Mouse (Mus musculus): Measurements from ENCODE around the gene Fmnl1. TPM values are rescaled to one million over a fixed set of nuclear protein-coding genes. Genes with fewer than 3 reads are reported as not detected.
A peak's percentile ranks its signal among the peaks of the same experiment; 100 is the strongest.
"Not testable (repeated sequence)": the region's sequence is repeated elsewhere in the genome, so short reads cannot be mapped to it uniquely, and the experiment has no call there.

The Fmnl1 gene
- polyA plus RNA-seq, 1 experiment from 2014 or later: 7.6 TPM

- Histone ChIP-seq H3K4me3 (ENCODE audit: low read length) (no peak overlapping the region), H3K36me3 (ENCODE audit: control insufficient read depth, insufficient read depth, low read length) (peaks cover 12% of the 10 kb centered on the region), H3K9ac (ENCODE audit: low read depth, low read length) (no peak overlapping the region), H3K27ac (ENCODE audit: low read depth, low read length) (no peak overlapping the region), H3K4me1 (ENCODE audit: control insufficient read depth, insufficient read depth, low read depth, low read length) (peaks cover 5% of the 10 kb centered on the region; the same call in 1 of the 2 replicates), H3K4me2 (ENCODE audit: low read length) (no peak overlapping the region), H3K9me3 (ENCODE audit: control insufficient read depth, low read length) (no peaks in the 10 kb centered on the region), H3K27me3 (replicated peaks; ENCODE audit: control insufficient read depth, insufficient read depth, low read length) (no peaks in the 10 kb centered on the region)
- WGBS: 93% methylated on average over 6 of the region's 6 CpGs
- ATAC-seq: no peak
Observed at GRCm38 (mm10) chr11:103221437-103221836, 50.5 kb downstream of the Fmnl1 start.

GRCm38 (mm10) chr11:103222718-103223117 is 51.8 kb downstream of the Fmnl1 start:
- not testable (repeated sequence) for H3K9me3 ChIP-seq (ENCODE audit: control insufficient read depth, low read length); H3K4me1 ChIP-seq (ENCODE audit: control insufficient read depth, insufficient read depth, low read depth, low read length); H3K27me3 ChIP-seq (replicated peaks; ENCODE audit: control insufficient read depth, insufficient read depth, low read length); H3K4me2 ChIP-seq (ENCODE audit: low read length); H3K9ac ChIP-seq (ENCODE audit: low read depth, low read length); ATAC-seq; H3K4me3 ChIP-seq (ENCODE audit: low read length); H3K27ac ChIP-seq (ENCODE audit: low read depth, low read length)
- H3K36me3 ChIP-seq (ENCODE audit: control insufficient read depth, insufficient read depth, low read length): peaks cover 19% of the 10 kb centered on the region
- WGBS: 97% methylated on average over 4 of the region's 4 CpGs

GRCm38 (mm10) chr11:103223444-103223843 is 52.5 kb downstream of the Fmnl1 start:
- no peaks in the 10 kb centered on the region for H3K27me3 ChIP-seq (replicated peaks; ENCODE audit: control insufficient read depth, insufficient read depth, low read length)
- peaks cover 19% of the 10 kb centered on the region for H3K36me3 ChIP-seq (ENCODE audit: control insufficient read depth, insufficient read depth, low read length)
- H3K27ac ChIP-seq (ENCODE audit: low read depth, low read length): no peak overlapping the region
- no peak overlapping the region for H3K4me3 ChIP-seq (ENCODE audit: low read length)
- H3K4me2 ChIP-seq (ENCODE audit: low read length): no peak overlapping the region
- no peak overlapping the region for H3K9ac ChIP-seq (ENCODE audit: low read depth, low read length)
- ATAC-seq: no peak
- H3K4me1 ChIP-seq (ENCODE audit: control insufficient read depth, insufficient read depth, low read depth, low read length): peaks cover 2% of the 10 kb centered on the region; the same call in 1 of the 2 replicates
- 94% methylated on average over 10 of the region's 10 CpGs for WGBS
- H3K9me3 ChIP-seq (ENCODE audit: control insufficient read depth, low read length): no peaks in the 10 kb centered on the region

GRCm38 (mm10) chr11:103223951-103224456 is 53.1 kb downstream of the Fmnl1 start:
- no peaks in the 10 kb centered on the region for H3K27me3 ChIP-seq (replicated peaks; ENCODE audit: control insufficient read depth, insufficient read depth, low read length)
- H3K4me2 ChIP-seq (ENCODE audit: low read length): no peak overlapping the region
- H3K9ac ChIP-seq (ENCODE audit: low read depth, low read length): no peak overlapping the region
- H3K36me3 ChIP-seq (ENCODE audit: control insufficient read depth, insufficient read depth, low read length): peaks cover 19% of the 10 kb centered on the region
- no peak overlapping the region for H3K27ac ChIP-seq (ENCODE audit: low read depth, low read length)
- no peaks in the 10 kb centered on the region for H3K9me3 ChIP-seq (ENCODE audit: control insufficient read depth, low read length)
- H3K4me1 ChIP-seq (ENCODE audit: control insufficient read depth, insufficient read depth, low read depth, low read length): no peaks in the 10 kb centered on the region
- ATAC-seq: no peak
- no peak overlapping the region for H3K4me3 ChIP-seq (ENCODE audit: low read length)
- whole genome bisulfite sequencing: 65% methylated on average over 18 of the region's 18 CpGs

GRCm38 (mm10) chr11:103229608-103230007 is 58.7 kb downstream of the Fmnl1 start:
- Histone ChIP-seq H3K4me1 (ENCODE audit: control insufficient read depth, insufficient read depth, low read depth, low read length) (no peaks in the 10 kb centered on the region), H3K27ac (ENCODE audit: low read depth, low read length) (no peak overlapping the region), H3K4me2 (ENCODE audit: low read length) (no peak overlapping the region), H3K4me3 (ENCODE audit: low read length) (no peak overlapping the region), H3K9ac (ENCODE audit: low read depth, low read length) (no peak overlapping the region), H3K9me3 (ENCODE audit: control insufficient read depth, low read length) (no peaks in the 10 kb centered on the region), H3K36me3 (ENCODE audit: control insufficient read depth, insufficient read depth, low read length) (peaks cover 20% of the 10 kb centered on the region; the same call in 1 of the 2 replicates), H3K27me3 (replicated peaks; ENCODE audit: control insufficient read depth, insufficient read depth, low read length) (no peaks in the 10 kb centered on the region)
- ATAC-seq: no peak
- 100% methylated on average over 2 of the region's 2 CpGs for WGBS

- Histone ChIP-seq H3K27ac (ENCODE audit: low read depth, low read length) (no peak overlapping the region), H3K9me3 (ENCODE audit: control insufficient read depth, low read length) (no peaks in the 10 kb centered on the region), H3K27me3 (replicated peaks; ENCODE audit: control insufficient read depth, insufficient read depth, low read length) (no peaks in the 10 kb centered on the region), H3K9ac (ENCODE audit: low read depth, low read length) (no peak overlapping the region), H3K36me3 (ENCODE audit: control insufficient read depth, insufficient read depth, low read length) (peaks cover 16% of the 10 kb centered on the region; the same call in 1 of the 2 replicates), H3K4me3 (ENCODE audit: low read length) (no peak overlapping the region), H3K4me2 (ENCODE audit: low read length) (no peak overlapping the region), H3K4me1 (ENCODE audit: control insufficient read depth, insufficient read depth, low read depth, low read length) (no peaks in the 10 kb centered on the region; the same call in 1 of the 2 replicates)
- no peak; the same call in 1 of the 2 replicates for ATAC-seq
- WGBS: 88% methylated on average over 19 of the region's 19 CpGs
Observed at GRCm38 (mm10) chr11:103230626-103231025, 59.7 kb downstream of the Fmnl1 start.

GRCm38 (mm10) chr11:103231367-103231766 is 60.5 kb downstream of the Fmnl1 start:
- no peaks in the 10 kb centered on the region; the same call in 1 of the 2 replicates for H3K4me1 ChIP-seq (ENCODE audit: control insufficient read depth, insufficient read depth, low read depth, low read length)
- WGBS: 94% methylated on average over 7 of the region's 7 CpGs

GRCm38 (mm10) chr11:103232966-103233365 is 62.1 kb downstream of the Fmnl1 start:
- Histone ChIP-seq H3K4me1 (ENCODE audit: control insufficient read depth, insufficient read depth, low read depth, low read length) (no peaks in the 10 kb centered on the region; the same call in 1 of the 2 replicates), H3K36me3 (ENCODE audit: control insufficient read depth, insufficient read depth, low read length) (peaks cover 13% of the 10 kb centered on the region), H3K9me3 (ENCODE audit: control insufficient read depth, low read length) (0 out of 2 replicates have a peak, but pooled peaks cover 2% of the 10 kb centered on the region), H3K27me3 (replicated peaks; ENCODE audit: control insufficient read depth, insufficient read depth, low read length) (no peaks in the 10 kb centered on the region), H3K4me3 (ENCODE audit: low read length) (no peak overlapping the region), H3K4me2 (ENCODE audit: low read length) (no peak overlapping the region), H3K27ac (ENCODE audit: low read depth, low read length) (no peak overlapping the region), H3K9ac (ENCODE audit: low read depth, low read length) (no peak overlapping the region)
- 36% methylated on average over 7 of the region's 7 CpGs for WGBS
- ATAC-seq: no peak

More at GRCm38 (mm10) chr11:103231367-103231766, 60.5 kb downstream of the Fmnl1 start:
- Histone ChIP-seq H3K4me2 (ENCODE audit: low read length) (no peak overlapping the region), H3K27ac (ENCODE audit: low read depth, low read length) (no peak overlapping the region), H3K4me3 (ENCODE audit: low read length) (no peak overlapping the region), H3K36me3 (ENCODE audit: control insufficient read depth, insufficient read depth, low read length) (peaks cover 14% of the 10 kb centered on the region; the same call in 1 of the 2 replicates), H3K9ac (ENCODE audit: low read depth, low read length) (no peak overlapping the region), H3K27me3 (replicated peaks; ENCODE audit: control insufficient read depth, insufficient read depth, low read length) (no peaks in the 10 kb centered on the region), H3K9me3 (ENCODE audit: control insufficient read depth, low read length) (no peaks in the 10 kb centered on the region)
- no peak for ATAC-seq

- H3K27me3 ChIP-seq (replicated peaks; ENCODE audit: control insufficient read depth, insufficient read depth, low read length): no peaks in the 10 kb centered on the region
- 50% methylated on average over 1 of the region's 1 CpGs for WGBS
- peaks cover 23% of the 10 kb centered on the region for H3K36me3 ChIP-seq (ENCODE audit: control insufficient read depth, insufficient read depth, low read length)
- 0 out of 2 replicates have a peak, but pooled peaks cover 2% of the 10 kb centered on the region for H3K9me3 ChIP-seq (ENCODE audit: control insufficient read depth, low read length)
- H3K9ac ChIP-seq (ENCODE audit: low read depth, low read length): no peak overlapping the region
- no peaks in the 10 kb centered on the region; the same call in 1 of the 2 replicates for H3K4me1 ChIP-seq (ENCODE audit: control insufficient read depth, insufficient read depth, low read depth, low read length)
- H3K4me2 ChIP-seq (ENCODE audit: low read length): no peak overlapping the region
- H3K4me3 ChIP-seq (ENCODE audit: low read length): no peak overlapping the region
- 0 out of 2 replicates have a peak overlapping the region, but pooled peaks have one; percentile 34 for H3K27ac ChIP-seq (ENCODE audit: low read depth, low read length)
- ATAC-seq: no peak
Observed at GRCm38 (mm10) chr11:103234447-103234846, 63.5 kb downstream of the Fmnl1 start.

Measured in hindbrain, embryonic 16.5 days (tissue).